Mouse (Mus musculus) G1E-ER4 (cell line): ENCODE results near the gene 1700025G04Rik. TPM values are rescaled to one million over a fixed set of nuclear protein-coding genes. Genes with fewer than 3 reads are reported as not detected.

ENCODE experiments used
- GATA1 ChIP-seq: IDR thresholded peaks from one replicate; pipeline ENCODE4 v1.8.0; 2012; ENCODE audit warnings: low read length, inconsistent platforms
- polyA plus RNA-seq: library from polyadenylated mRNA; stranded (reverse); fragments of >175 nt; gene quantifications from 2 replicates; pipeline ENCODE4 v1.2.3, GENCODE M21; 2012

1700025G04Rik gene
- polyA plus RNA-seq, 1 experiment: not detected

GRCm38 (mm10) chr1:152050037-152050436 is 39.9 kb downstream of the 1700025G04Rik start:
- no peak for TF ChIP-seq GATA1

DNA sequence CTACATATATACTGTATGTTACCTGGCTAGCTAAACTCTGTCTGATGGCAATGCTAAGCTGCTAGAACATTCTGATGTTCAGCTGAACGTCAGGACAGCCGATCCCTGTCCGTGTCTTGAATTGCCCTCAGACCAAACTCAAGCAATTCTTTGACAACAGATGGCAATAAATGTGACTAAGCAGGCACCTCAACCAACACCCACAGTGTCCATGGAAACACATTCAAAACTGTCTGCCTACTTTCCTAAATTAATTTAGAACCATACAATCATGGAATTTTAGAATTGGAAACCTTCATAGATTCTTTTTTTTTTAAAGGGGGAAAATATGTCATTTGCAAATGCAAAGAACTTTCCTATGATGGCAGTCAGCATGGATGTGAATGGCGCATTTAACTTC is 41.6 kb downstream of the 1700025G04Rik start:
- no peak for TF ChIP-seq GATA1

GRCm38 (mm10) chr1:152047416-152047815 is 42.5 kb downstream of the 1700025G04Rik start:
- TF ChIP-seq GATA1: no peak

DNA sequence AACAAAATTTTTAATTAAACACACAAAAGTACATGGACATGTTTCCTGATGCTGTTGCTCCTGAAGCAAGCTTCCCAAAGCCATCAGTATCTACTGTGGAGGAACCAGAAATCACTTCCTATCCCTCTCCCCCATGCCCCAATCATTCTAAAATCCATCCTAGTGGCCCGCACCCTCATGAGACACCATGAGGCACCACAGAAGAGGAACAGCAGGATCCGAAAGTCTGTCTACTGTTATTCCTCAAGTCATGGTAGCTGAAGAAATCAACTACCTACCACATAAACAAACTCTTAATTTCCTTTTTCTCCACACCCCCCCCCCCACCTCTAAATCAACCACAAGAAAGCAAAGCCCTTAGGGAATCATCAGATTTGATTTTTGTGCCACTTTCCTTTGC is 46.5 kb downstream of the 1700025G04Rik start:
- TF ChIP-seq GATA1: no peak

GRCm38 (mm10) chr1:152042409-152042808 is 47.5 kb downstream of the 1700025G04Rik start:
- no peak for TF ChIP-seq GATA1

- TF ChIP-seq GATA1: no peak
These were observed 48.9 kb downstream of the 1700025G04Rik start for GRCm38 (mm10) chr1:152041005-152041404.

- no peak for TF ChIP-seq GATA1
These were observed 49.9 kb downstream of the 1700025G04Rik start for GRCm38 (mm10) chr1:152040053-152040452.

DNA sequence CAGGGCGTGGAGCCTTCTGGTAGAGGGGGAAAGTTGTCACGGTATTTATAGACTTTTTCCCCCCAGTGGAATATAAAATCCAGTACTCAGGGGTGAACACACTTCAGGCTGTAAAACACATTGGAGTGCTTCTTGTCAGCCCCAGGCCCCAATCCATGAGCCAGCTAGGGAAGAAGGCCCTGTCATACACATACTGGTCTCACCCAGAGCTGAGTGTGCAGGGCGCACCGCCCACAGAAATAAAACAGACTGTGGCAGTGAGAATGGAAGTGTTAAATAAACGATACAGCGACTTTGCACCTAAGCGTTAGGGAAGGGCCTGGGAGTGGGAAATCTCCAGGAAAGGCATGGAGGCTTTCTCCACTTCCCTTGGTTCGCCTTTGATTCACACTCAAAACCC is 50.3 kb downstream of the 1700025G04Rik start:
- no peak for TF ChIP-seq GATA1

- no peak for TF ChIP-seq GATA1
These were observed 51.8 kb downstream of the 1700025G04Rik start for GRCm38 (mm10) chr1:152038086-152038485.

DNA sequence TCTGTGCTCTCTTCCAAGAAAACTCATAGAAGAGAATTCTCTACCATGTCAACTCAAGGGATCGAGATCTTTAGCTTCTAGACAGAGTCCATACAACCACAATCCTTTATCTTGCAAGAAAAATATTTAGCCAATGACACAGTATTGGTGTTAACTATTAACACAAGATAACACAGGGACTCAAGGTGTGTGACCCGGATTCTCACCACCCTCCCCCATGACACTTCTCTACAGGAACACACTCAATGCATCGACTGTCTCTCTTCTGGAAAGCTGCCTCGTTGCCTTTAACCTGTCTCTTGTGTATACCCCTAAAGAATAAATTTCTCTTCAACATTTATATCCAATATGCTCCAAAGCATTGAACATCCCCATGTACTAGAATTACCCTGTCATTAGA is 52.3 kb downstream of the 1700025G04Rik start:
- TF ChIP-seq GATA1: no peak

- TF ChIP-seq GATA1: no peak
These were observed 55.2 kb downstream of the 1700025G04Rik start for GRCm38 (mm10) chr1:152034766-152035165.

DNA sequence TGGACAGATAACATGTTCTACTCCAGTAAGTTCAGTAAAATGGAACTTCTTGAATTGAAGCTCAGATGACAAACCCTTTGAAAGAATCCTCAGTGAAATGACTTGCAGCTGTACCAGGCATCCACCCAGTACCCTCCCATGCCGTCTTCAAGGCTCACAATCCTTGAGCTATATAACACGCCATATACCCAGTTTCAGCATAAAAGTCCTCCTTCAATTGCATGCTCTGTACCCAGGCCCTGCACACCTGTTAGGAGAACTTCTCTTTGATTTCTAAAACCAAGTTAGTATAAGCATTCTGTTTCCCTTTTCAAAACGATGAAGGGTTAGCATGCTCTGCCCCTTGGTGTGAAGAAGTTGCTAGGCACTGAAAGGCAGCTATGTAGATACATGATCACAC is 56.2 kb downstream of the 1700025G04Rik start:
- no peak for TF ChIP-seq GATA1

DNA sequence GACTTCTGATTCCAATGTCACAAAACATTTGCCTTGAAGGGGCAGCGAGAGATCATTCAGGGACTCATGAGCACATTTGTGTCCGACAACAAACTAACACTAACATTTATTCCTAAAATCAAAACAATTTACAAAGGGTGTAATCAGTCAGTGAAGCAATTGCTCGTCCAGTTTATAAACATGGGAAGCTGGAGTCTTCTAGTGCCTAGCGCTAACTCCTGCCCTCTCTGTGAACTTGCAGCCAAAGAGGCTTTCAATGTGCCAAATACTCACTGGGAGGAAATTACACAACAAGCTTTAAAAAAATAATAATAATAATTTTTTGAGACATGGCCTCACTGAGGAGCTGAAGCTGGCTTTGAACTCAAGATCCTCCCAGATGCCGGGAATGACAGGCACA is 57.8 kb downstream of the 1700025G04Rik start:
- no peak for TF ChIP-seq GATA1

DNA sequence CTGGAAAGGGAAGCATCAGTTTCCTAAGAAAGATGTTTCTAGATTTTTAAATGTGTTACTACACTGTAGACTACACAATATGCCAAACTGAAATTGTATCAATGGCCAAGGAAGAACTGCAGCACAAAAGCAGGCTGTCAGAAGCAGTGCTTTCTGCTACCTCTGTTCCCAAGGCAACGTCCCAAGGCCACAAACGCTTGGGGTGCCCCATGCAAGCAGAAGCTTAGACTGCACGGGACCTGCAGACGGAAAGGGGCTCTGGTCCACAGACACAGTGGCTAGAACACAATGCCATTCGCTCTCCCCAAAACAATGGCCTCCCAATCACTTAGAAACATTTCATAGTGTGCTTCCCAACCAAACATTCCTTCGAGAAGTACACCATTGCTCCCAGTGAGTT is 59.4 kb downstream of the 1700025G04Rik start:
- TF ChIP-seq GATA1: no peak

GRCm38 (mm10) chr1:152028718-152029117 is 61.2 kb downstream of the 1700025G04Rik start:
- no peak for TF ChIP-seq GATA1

DNA sequence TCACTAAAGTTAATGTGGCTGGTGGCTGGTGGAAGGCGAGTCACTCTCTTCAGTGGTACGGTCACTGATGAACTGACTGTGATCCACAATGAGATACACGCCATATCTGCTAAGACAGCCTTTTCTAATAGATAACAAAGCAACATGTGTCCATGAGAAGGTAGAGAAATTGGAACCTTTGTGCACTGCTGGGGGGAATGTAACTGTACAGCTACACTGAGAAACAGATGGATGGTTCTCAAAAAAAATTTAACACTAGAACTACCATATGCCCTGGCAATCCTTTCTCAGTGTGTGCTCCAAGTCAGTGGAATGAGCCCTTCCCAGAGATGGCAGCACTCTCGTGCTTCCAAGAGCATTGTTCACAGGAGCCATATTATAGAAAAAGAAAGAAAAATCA is 63.2 kb downstream of the 1700025G04Rik start:
- no peak for TF ChIP-seq GATA1

GRCm38 (mm10) chr1:152025308-152025707 is 64.6 kb downstream of the 1700025G04Rik start:
- TF ChIP-seq GATA1: no peak
